Mouse (Mus musculus) left cerebral cortex, adult 2 months (tissue): Measurements from ENCODE around the gene Gnb5. TPM values are rescaled to one million over a fixed set of nuclear protein-coding genes. Genes with fewer than 3 reads are reported as not detected.
"Not testable (repeated sequence)": the region's sequence is repeated elsewhere in the genome, so short reads cannot be mapped to it uniquely, and the experiment has no call there.

Experiments
- DNase-seq, 2 experiments: peaks; one replicate each; pipeline ENCODE4 v3.0.0; 2021 to 2022; ENCODE audit warnings: low spot score in 2 of 2, mixed read lengths in 1 of 2; ENCODE audit errors: extremely low spot score in 1 of 2
- H3K27ac ChIP-seq: fragments of 200-600 bp; 2 replicates; pipeline ENCODE4 v1.8.1; 2022
- H3K4me3 ChIP-seq: fragments of 200-600 bp; 2 replicates; pipeline ENCODE4 v1.8.1; 2022
- CTCF ChIP-seq: fragments of 200-600 bp; IDR thresholded peaks from 2 replicates; pipeline ENCODE4 v1.8.1; 2022; ENCODE audit warnings: antibody characterized with exemption, mild to moderate bottlenecking, moderate library complexity
- intact Hi-C: fragments of 180-260 bp; cut with DNase I; formaldehyde crosslinking; loops from one replicate; pipeline ENCODE4 v1.15.1; 2025
- total RNA-seq, 2 experiments: library from RNA; stranded (reverse); gene quantifications; 2 replicates each; pipeline ENCODE4 v1.2.3; 2021

The Gnb5 gene
- total RNA-seq, 2 experiments from 2014 or later, result 143 to 163 TPM

DNA sequence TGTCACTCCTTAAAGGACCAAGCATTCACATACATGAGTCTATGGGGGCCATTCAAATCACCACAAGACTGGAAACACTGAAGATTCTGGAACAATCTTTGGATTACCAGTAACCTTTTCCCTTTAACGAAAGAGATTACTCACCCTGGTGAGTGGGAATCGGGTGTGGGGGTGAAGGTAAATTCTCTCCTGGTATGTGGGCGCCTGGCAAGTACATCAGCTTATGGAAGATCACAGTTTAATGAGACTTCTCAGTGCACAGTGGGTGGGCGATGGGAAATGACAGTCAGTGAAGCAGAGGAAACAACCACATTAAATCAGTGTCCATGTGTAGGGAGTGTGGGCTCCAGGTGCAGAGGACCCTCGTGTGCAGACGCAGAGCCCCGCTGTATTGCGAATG, 24.7 kb downstream of the Gnb5 start:
- H3K4me3 ChIP-seq, result no peak overlapping the region
- DNase-seq, result peak; percentile 54 to 57
- intact Hi-C loops, result no loop called here
- peak overlapping the region; percentile 51; the same call in 1 of the 2 replicates for H3K27ac ChIP-seq
- no peak for TF ChIP-seq CTCF

DNA sequence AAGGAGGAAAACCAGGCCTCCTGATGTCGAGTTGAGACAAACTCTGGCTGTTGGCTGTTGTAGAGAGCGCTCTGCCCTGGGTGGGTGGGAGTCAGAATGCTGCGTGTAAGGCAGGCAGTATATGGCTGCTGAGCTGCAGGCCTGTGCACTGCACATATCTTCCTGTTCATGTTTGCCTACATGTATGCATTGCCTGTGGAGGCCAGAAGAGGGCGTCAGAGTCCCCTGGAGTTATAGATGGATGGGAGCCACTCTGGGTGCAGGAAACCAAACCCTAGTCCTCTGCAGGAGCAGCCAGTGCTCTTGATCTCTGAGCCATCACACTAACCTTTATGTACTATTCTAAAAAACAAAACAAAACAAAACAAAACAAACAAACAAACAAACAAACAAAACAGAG, 28.4 kb downstream of the Gnb5 start:
- intact Hi-C loops, result no loop called here
- TF ChIP-seq CTCF, result peak; percentile 16
- no peak overlapping the region for H3K27ac ChIP-seq
- H3K4me3 ChIP-seq, result no peak overlapping the region
- no peak for DNase-seq

DNA sequence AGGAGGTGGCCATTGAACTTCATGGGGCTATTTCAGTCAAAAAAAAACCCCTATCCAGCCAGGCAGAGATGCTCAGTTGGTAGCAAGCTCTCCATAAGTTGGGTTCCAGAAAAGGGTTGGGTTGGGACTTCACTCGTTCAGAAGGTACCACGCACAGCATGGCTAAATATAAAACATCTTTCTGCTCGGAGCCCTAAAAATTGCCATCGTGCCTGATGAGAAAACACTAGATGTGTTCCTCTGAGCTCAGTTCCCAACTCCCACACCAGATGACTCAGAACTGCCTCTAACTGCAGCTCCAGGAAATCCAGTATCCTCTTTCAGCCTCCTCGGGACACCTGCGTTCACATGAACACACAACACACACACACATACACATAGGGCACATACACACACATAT, 31.9 kb downstream of the Gnb5 start:
- no peak for TF ChIP-seq CTCF
- intact Hi-C loops, result no loop called here
- DNase-seq, result peak; percentile 60 to 70
- Histone ChIP-seq H3K4me3 (no peak overlapping the region), H3K27ac (no peak overlapping the region)

DNA sequence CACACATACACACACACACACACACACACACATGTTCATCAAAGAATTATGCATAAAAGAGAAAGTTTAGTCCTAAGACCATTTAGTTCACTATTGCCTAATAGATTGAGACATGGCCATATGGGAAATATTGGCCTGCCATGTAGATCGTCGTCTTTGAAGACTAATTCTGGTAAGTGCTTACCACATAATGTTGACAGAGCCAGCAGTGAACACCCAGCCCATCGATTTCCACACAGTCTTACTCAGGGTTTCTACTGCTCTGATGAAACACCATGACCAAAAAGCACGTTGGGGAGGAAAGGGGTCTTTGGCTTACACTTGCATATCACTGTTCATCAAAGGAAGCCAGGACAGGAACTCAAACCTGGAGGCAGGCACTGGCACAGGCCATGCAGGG, 36.3 kb downstream of the Gnb5 start:
- DNase-seq, result no peak
- no peak overlapping the region for H3K4me3 ChIP-seq
- no peak overlapping the region for H3K27ac ChIP-seq
- no peak for TF ChIP-seq CTCF
- intact Hi-C loops, result no loop called here

DNA sequence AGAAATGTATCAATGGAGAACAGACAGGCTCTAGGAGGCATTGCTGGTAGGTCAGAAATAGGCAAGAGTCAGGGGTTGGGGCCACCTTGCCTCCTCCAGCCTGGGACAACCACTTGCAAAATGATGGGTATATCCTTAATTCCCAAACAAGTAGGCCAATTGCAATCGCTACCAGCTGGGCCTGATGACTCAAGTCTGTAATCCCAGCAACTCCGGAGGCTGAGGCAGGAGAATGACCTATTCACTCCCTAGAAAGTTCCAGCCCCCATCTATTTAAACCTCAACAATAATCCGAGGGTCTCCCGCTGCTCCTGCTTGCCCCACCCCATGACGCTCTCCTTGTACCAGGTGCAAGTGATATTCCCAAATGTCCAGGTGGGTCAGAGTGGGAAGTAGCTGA, 41.4 kb downstream of the Gnb5 start, which contains the start of gene Bcl2l10:
Gene Bcl2l10, plus strand, starts transcription at position 301 of the 400 bp plus-strand sequence.
- TF ChIP-seq CTCF, result no peak
- intact Hi-C loops, result no loop called here
- Histone ChIP-seq H3K4me3 (no peak within 1 kb of the TSS), H3K27ac (no peak within 1 kb of the TSS)
- DNase-seq, result no peak

DNA sequence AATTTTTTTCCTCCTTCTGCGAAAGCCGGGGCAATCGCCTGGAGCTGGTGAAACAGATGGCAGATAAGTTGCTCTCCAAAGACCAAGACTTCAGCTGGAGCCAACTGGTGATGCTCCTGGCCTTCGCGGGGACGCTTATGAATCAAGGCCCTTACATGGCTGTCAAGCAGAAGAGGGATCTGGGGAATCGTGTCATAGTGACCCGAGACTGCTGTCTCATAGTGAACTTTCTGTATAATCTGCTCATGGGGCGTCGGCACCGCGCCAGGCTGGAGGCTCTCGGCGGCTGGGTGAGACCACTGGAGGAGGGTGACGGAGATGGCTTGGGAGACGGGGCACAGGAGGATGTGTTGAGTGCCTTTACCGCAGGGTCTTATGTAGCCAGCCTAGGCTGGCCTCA, 42.0 kb downstream of the Gnb5 start:
- no peak for DNase-seq
- no peak overlapping the region for H3K4me3 ChIP-seq
- no peak for TF ChIP-seq CTCF
- intact Hi-C loops, result no loop called here
- H3K27ac ChIP-seq, result no peak overlapping the region

DNA sequence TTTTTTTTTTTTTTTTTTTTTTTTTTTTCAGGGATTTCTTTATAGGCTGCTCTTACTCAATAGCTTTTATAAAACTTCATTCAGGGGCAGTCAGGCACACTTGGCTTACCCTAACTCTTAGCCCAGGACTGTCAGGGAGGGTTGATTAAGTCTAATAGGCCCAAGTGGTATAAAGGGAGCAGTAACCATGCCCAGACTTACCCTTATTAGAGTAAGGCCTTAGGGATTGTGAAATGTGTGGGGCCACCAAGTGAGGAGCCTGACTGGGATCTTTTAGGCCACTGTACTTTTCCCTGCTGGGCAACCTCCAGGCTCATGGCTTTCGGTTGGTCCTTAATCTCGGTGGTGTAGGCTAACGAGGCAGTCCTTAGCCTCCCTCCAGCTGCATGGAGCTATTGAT, 42.6 kb downstream of the Gnb5 start:
- H3K27ac ChIP-seq, result no peak overlapping the region
- no peak overlapping the region for H3K4me3 ChIP-seq
- intact Hi-C loops, result no loop called here
- DNase-seq, result no peak
- TF ChIP-seq CTCF, result no peak

DNA sequence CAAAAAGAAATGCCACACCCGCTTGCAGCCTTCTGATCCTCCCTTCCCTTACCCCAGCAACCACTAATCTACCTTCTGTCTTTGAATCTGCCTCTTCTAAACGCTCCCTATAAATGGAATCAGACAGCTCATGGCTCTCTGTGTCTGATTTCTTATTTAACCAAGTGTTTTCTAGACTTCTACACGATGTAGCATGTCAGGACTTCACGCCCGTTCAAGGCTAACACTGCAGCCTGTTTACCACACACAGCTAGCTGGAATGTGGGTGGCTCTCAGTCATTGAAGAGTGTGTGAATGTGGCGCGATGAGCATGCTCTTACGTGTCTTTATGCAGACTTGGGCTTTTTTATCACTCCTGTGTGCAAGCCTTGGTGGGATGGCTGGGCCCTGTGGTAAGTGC, 47.0 kb downstream of the Gnb5 start:
- TF ChIP-seq CTCF, result no peak
- Histone ChIP-seq H3K27ac (no peak overlapping the region), H3K4me3 (no peak overlapping the region)
- intact Hi-C loops, result no loop called here
- no peak for DNase-seq

DNA sequence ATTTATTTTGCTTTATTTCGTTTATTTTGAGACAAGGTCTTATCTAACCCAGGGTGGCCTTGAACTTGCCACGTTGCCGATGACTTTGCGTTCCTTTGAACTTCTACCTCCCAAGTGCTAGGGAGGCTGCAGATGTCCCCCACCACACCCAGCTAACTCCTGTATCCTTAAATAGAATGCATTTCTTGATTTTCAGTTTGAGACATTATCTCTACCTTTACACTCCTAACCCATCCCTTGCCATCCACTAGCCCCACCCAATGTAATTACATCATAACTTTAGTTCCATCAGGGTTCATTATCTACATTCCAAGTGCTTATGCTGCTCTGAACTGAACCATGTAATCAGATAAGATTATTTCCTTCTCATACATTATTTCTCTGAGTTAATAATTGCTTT, 49.7 kb downstream of the Gnb5 start:
- no peak overlapping the region for H3K4me3 ChIP-seq
- intact Hi-C loops, result no loop called here
- DNase-seq, result no peak
- no peak overlapping the region for H3K27ac ChIP-seq
- no peak for TF ChIP-seq CTCF

DNA sequence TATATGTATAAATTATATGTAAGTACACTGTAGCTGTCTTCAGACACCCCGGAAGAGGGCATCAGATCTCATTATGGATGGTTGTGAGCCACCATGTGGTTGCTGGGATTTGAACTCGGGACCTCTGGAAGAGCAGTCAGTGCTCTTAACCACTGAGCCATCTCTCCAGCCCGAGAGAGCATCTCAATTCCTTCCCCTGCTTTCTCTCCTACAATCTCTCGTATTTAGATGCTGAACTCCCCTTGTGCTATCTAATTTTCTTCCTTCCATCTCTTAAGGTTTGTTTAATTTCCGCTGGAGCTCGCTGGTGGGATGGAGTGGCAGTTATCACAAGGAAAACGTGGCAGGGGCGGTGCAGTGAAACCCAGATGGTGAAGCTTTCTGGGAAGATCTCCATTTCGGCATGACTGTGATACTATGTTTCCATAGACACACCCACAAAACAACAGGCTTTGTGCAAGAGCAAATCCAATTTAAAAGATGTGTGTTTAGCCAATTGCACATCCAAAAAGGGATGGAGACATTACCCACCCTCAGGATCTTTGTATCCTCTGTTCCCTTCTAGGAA, 51.1 kb downstream of the Gnb5 start:
- intact Hi-C loops, result no loop called here
- Histone ChIP-seq H3K27ac (no peak overlapping the region), H3K4me3 (no peak overlapping the region)
- TF ChIP-seq CTCF, result no peak
- DNase-seq, result peak in 1 of 2 experiments; percentile 33

DNA sequence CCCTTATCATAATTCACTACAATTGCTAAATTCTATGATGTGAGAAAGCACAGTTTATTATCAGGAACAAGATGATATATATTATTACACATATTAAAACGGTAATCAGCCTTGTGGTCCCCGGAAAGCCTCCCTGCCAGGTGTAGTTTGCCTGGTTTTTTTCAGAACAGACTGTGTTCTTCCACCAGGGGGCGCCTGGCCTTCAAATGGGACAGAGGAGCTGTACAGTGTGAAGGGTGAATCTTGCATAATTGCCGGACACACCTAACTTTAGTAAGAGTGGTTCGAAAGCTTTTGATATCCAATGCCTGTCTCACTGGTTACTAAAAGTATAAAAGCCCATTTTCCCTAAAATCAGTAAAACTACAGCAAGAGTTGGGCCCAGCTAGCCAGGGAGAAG, 55.6 kb downstream of the Gnb5 start:
- H3K4me3 ChIP-seq, result no peak overlapping the region
- peak; percentile 85 for TF ChIP-seq CTCF
- intact Hi-C loops, result loop anchor here (2.0 to 5.0 kb wide), 2 partner anchors 41 to 71 kb away; no protein-coding TSS in a partner anchor
- peak; percentile 41 to 62 for DNase-seq
- no peak overlapping the region for H3K27ac ChIP-seq

DNA sequence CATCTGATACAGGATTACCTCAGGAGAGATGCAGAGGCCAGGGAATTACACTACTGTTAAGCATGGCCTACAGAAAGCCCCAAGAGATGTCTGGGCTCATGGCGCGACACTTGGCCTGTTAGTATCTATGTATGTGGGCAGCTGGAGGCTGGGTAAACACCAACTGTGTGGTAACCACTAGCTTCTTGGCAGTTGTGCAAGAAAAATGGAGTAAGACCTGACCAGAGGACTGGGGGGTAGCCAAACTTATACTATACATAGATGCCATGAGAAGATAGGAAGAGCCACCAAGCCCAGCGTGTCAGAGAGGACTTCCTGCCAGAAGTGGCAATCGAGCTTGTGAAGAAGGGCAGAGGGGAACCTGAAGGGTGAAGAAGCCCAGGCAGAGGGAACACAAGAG, 56.1 kb downstream of the Gnb5 start:
- intact Hi-C loops, result loop anchor here (5.0 kb wide), 1 partner anchor 40 kb away; no protein-coding TSS in a partner anchor
- TF ChIP-seq CTCF, result no peak
- no peak overlapping the region for H3K27ac ChIP-seq
- H3K4me3 ChIP-seq, result no peak overlapping the region
- DNase-seq, result no peak

DNA sequence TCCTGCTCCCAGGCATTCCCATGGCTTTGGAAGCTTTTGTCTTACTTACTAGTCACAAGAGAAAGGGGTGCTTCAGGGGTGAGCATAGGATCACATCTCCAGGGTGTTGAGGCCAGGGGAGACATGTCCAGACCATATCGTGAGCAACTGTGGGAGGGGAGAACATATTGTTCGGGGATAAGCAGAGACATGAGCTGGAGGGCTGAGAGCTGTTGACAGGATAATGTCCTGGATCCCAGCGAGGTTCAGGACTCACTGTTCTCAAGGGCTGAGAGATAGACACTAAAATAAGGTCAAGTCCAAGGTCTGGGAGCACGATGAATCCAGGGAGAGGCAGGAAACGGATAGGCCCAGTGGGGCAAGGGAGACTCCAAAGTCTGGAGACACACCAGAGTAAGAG, 56.9 kb downstream of the Gnb5 start:
- no peak for DNase-seq
- Histone ChIP-seq H3K27ac (no peak overlapping the region), H3K4me3 (no peak overlapping the region)
- intact Hi-C loops, result loop anchor here (5.0 kb wide), 1 partner anchor 39 kb away; no protein-coding TSS in a partner anchor
- no peak for TF ChIP-seq CTCF

DNA sequence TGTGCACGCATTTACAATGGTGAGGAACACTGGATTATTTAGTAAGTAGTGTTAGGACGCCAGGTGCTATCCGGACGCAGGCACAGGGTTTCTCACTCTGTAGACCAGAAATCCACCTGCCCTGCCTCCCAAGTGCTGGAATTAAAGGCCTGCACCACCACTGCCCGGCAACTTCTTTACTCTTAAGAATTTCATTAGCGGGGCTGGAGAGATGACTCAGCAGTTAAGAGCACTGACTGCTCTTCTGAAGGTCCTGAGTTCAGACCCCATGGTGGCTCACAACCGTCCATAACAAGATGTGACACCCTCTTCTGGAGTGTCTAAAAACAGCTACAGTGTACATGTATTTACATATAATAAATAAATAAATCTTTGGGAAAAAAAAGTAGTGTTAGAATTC, 57.6 kb downstream of the Gnb5 start:
- not testable (repeated sequence) for H3K27ac ChIP-seq, DNase-seq, H3K4me3 ChIP-seq
- intact Hi-C loops, result loop anchor here (5.0 kb wide), 1 partner anchor 39 kb away; no protein-coding TSS in a partner anchor
